Comparison of ENCODE assay signal across 8 mouse cellular contexts in genomic region chr8:11914681-11915474, GRCm38 (mm10).
DNase-seq lines count a peak whose midpoint lies in the region; ATAC-seq lines count a peak whose summit lies in the region.

No protein-coding gene starts in this region.

- 45% methylated on average over 19 of the region's 19 CpGs for WGBS in kidney, embryonic 14.5 days
- 40% methylated on average over 19 of the region's 19 CpGs for WGBS in embryonic facial prominence, embryonic 14.5 days
- 34% methylated on average over 19 of the region's 19 CpGs for WGBS in midbrain, embryonic 12.5 days

- 0 out of 2 replicates have a peak, but pooled peaks cover 4% of the 10 kb centered on the region for H3K27me3 ChIP-seq in kidney, embryonic 14.5 days (ENCODE audit: control insufficient read depth, insufficient read depth, low read length)
- H3K27me3 ChIP-seq in embryonic facial prominence, embryonic 14.5 days (replicated peaks; ENCODE audit: control insufficient read depth, insufficient read depth, low read length): peaks cover 5% of the 10 kb centered on the region; the same call in 1 of the 2 replicates
- H3K27me3 ChIP-seq in midbrain, embryonic 12.5 days: peaks cover 22% of the 10 kb centered on the region

- DNase-seq in kidney, adult 8-10 months: no peak
- DNase-seq in embryonic facial prominence, embryonic 14.5 days (ENCODE audit: low spot score): peak; percentile 84
- DNase-seq in heart, postnatal 4 days: peak; percentile 43
- no peak for DNase-seq in layer of hippocampus, adult 9-10 months (ENCODE audit: low spot score)
- no peak for DNase-seq in thymus, adult 18-20 months
- DNase-seq in retina, embryonic 14.5 days (ENCODE audit: low spot score): no peak

- no peaks in the 10 kb centered on the region for H3K9me3 ChIP-seq in kidney, embryonic 14.5 days (ENCODE audit: control insufficient read depth, low read length)
- no peaks in the 10 kb centered on the region for H3K9me3 ChIP-seq in embryonic facial prominence, embryonic 14.5 days (ENCODE audit: control insufficient read depth, low read length)
- no peaks in the 10 kb centered on the region for H3K9me3 ChIP-seq in midbrain, embryonic 12.5 days

- H3K9ac ChIP-seq in kidney, embryonic 14.5 days (ENCODE audit: low read depth, low read length): no peak overlapping the region
- H3K9ac ChIP-seq in embryonic facial prominence, embryonic 14.5 days (ENCODE audit: low read depth, low read length): peak overlapping the region; percentile 35; the same call in 1 of the 2 replicates
- peak overlapping the region; percentile 4; the same call in 1 of the 2 replicates for H3K9ac ChIP-seq in midbrain, embryonic 12.5 days (replicated peaks)

- H3K36me3 ChIP-seq in kidney, embryonic 14.5 days (ENCODE audit: control insufficient read depth, insufficient read depth, low read length): no peaks in the 10 kb centered on the region
- H3K36me3 ChIP-seq in embryonic facial prominence, embryonic 14.5 days (ENCODE audit: control insufficient read depth, insufficient read depth, low read length): no peaks in the 10 kb centered on the region
- no peaks in the 10 kb centered on the region for H3K36me3 ChIP-seq in midbrain, embryonic 12.5 days

- peak; percentile 47; the same call in 1 of the 2 replicates for ATAC-seq in kidney, embryonic 14.5 days (ENCODE audit: low FRiP score, low TSS enrichment)
- peak; percentile 64; the same call in 1 of the 2 replicates for ATAC-seq in embryonic facial prominence, embryonic 14.5 days (ENCODE audit: low read depth)
- peak; percentile 52 for ATAC-seq in midbrain, embryonic 12.5 days (ENCODE audit: low FRiP score, low read depth)

- H3K27ac ChIP-seq in kidney, embryonic 14.5 days (ENCODE audit: low read depth, low read length): no peak overlapping the region
- peak overlapping the region; percentile 44; the same call in 1 of the 2 replicates for H3K27ac ChIP-seq in embryonic facial prominence, embryonic 14.5 days (replicated peaks; ENCODE audit: low read depth, low read length)
- H3K27ac ChIP-seq in midbrain, embryonic 12.5 days (replicated peaks): peak overlapping the region; percentile 12; the same call in 1 of the 2 replicates

- 0 out of 2 replicates have a peak, but pooled peaks cover 3% of the 10 kb centered on the region for H3K4me1 ChIP-seq in kidney, embryonic 14.5 days (ENCODE audit: control insufficient read depth, insufficient read depth, low read length)
- H3K4me1 ChIP-seq in embryonic facial prominence, embryonic 14.5 days (ENCODE audit: control insufficient read depth, insufficient read depth, low read length): peaks cover 20% of the 10 kb centered on the region
- H3K4me1 ChIP-seq in midbrain, embryonic 12.5 days: peaks cover 48% of the 10 kb centered on the region

- 0 out of 2 replicates have a peak overlapping the region, but pooled peaks have one; percentile 1 for H3K4me2 ChIP-seq in kidney, embryonic 14.5 days (replicated peaks; ENCODE audit: low read depth, low read length)
- peak overlapping the region; percentile 50 for H3K4me2 ChIP-seq in embryonic facial prominence, embryonic 14.5 days (ENCODE audit: low read depth, low read length)
- H3K4me2 ChIP-seq in midbrain, embryonic 12.5 days (replicated peaks): peak overlapping the region; percentile 44

- no peak overlapping the region for H3K4me3 ChIP-seq in kidney, embryonic 14.5 days (ENCODE audit: low read length)
- 0 out of 2 replicates have a peak overlapping the region, but pooled peaks have one; percentile 0 for H3K4me3 ChIP-seq in embryonic facial prominence, embryonic 14.5 days (ENCODE audit: low read depth, low read length)
- peak overlapping the region; percentile 13; the same call in 1 of the 2 replicates for H3K4me3 ChIP-seq in midbrain, embryonic 12.5 days

Comparison
In these comparisons a context has a peak if more than half of its experiments do, and no peak if none do; other contexts are left out.
1. DNase-seq: peak in embryonic facial prominence, embryonic 14.5 days (single experiment) and heart, postnatal 4 days (single experiment); none in kidney, adult 8-10 months (0 of 2), layer of hippocampus, adult 9-10 months (single experiment), thymus, adult 18-20 months (0 of 2) and retina, embryonic 14.5 days (single experiment).
2. Peak in every context shown above with its lines, with median percentiles within 50 percentile points of each other: ATAC-seq and H3K4me2 ChIP-seq.